Mouse (Mus musculus) right cerebral cortex, postnatal 14 days (tissue): ENCODE results near the gene Igsf11.

Experiments
- DNase-seq: peaks from one replicate; pipeline ENCODE4 v3.0.0; 2022

Igsf11 gene

GRCm38 (mm10) chr16:38986410-38986809 is 93.9 kb downstream of the Igsf11 start:
- DNase-seq = no peak

GRCm38 (mm10) chr16:38993711-38994110 is 101.2 kb downstream of the Igsf11 start:
- DNase-seq = no peak

DNA sequence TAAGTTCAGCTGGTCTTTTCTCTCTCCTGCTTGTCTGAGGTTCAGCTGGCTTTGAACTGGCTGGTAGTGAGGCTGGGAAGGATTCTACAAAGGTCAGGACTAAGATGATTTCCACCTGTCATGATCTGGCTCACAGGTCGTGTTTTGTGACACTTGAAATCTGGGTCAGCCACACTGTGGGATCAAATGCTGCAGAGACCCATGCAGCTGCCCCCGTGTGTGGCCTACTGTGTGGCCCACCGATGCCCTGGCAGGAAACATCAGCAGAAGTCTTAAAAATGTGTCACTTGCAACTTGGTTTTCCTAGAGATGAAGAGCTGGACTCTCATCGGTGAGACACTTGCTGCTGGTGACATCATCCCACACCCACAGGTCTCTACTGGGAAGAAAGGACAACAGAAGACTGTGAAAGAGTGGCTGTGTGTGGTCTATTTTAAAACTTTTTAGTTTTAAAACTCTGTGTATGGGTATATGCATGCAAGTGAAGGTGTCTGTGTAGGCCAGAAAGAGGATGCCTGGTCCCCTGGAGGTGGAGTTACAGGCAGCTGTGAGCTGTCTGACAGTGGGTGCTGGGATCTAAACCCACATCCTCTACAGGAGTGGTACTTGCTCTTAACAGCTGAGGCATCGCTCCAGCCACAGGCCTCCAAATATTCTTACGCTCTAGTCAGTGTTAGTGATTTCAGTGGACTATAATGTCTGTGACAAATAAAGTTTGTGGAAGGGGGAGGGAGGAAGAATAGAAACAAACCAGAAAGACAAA is 106.2 kb downstream of the Igsf11 start:
- DNase-seq = no peak

- no peak for DNase-seq
Observed at GRCm38 (mm10) chr16:38999298-38999697, 106.8 kb downstream of the Igsf11 start.

GRCm38 (mm10) chr16:39006978-39007377 is 114.5 kb downstream of the Igsf11 start:
- DNase-seq = no peak

DNA sequence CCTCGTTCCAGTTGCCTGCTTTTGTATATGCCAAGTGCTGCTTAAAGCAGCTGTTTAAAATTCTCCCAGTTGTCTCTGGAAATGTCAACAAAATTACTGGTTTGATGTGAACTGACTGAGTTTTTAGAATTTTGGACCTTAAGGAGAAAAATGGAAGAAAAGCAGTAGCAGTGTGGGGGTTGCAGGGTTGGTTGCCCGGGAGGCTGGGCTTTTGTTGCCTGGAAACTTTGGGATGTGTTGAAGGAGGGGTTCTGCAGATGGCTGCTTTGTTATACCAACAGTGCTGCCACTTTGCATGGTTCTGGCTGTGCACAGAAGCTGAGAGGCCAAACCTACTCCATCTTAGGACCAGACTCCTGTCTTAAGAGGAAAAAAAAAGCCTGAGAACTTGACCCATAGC is 127.0 kb downstream of the Igsf11 start:
- DNase-seq = no peak

- no peak for DNase-seq
Observed at GRCm38 (mm10) chr16:39025989-39026736, 133.7 kb downstream of the Igsf11 start.

DNA sequence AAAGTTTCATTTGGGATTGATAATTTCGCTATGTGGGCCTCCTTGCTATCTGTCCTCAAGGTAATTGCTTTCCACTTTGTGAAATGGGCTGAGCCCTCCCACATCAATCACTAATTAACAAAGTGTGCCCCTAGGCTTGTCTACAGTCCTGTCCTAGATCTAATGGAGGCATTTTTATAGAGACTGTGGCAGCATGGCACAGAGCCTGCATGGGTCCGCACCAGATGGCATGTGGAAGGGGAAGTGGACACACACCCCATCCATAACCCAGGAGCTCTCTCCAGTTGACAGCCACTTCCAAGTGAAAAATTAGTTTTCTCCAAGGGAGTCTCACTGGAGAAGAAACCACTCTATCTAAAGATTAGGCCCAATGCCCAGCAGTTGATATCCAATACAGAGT is 138.9 kb downstream of the Igsf11 start:
- DNase-seq = no peak

DNA sequence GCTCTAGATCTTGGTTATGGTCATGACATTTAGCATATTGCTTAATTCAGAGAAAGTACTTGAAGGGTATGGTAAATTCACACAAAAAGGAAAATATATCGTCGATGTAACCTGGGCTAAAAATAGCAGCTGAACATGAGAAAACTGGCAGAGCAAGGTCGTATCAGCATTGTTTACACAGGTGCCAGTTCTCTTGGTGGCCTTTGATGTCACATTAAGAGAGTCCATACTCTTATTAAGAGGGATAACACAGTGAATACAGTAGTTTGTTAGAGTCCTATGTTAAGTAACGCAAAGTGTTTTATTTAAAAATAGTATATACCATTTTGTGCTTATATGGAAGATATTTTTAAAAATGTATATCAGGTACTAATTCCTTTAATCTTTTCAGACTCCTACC is 144.8 kb downstream of the Igsf11 start:
- DNase-seq = no peak

GRCm38 (mm10) chr16:39044381-39044780 is 151.9 kb downstream of the Igsf11 start:
- DNase-seq = no peak

DNA sequence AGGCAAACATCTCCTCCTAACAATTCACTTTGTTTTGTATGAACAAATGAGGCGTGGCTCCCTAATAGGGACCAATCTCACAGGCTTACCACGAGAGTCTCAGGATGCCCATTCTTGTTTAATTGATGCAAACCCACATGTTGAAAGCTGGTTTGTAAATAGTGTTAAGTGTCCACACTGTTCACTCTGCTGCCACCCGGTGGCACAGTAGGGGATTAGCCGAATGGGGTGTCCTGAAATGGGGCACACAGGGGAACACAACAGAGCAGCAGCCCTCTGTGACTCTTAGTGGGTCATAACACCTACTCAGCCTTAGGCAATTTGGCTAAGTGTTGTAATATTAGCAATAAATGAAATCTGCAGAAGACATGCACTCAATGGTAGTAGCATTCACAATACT is 156.4 kb downstream of the Igsf11 start:
- DNase-seq = peak; percentile 59

DNA sequence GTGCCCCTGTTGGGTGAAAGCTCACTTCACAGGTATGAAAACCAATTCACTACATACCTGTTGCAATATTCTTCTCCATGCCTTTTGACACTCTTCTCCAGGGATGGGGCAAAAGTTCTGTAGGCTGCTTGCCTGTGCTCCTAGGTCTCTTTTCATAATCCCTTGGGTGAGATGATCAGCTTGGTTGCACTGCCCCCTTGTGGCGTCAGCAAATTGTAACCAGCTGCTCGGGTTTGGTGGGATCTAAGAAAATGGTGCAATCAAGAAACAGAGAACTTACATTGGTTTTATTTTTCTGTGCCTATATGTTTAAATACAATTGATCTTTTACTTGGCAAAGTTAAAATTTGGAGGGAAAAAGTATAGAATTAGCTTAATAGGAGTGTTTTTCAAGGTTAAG is 160.5 kb downstream of the Igsf11 start:
- DNase-seq = peak; percentile 88

DNA sequence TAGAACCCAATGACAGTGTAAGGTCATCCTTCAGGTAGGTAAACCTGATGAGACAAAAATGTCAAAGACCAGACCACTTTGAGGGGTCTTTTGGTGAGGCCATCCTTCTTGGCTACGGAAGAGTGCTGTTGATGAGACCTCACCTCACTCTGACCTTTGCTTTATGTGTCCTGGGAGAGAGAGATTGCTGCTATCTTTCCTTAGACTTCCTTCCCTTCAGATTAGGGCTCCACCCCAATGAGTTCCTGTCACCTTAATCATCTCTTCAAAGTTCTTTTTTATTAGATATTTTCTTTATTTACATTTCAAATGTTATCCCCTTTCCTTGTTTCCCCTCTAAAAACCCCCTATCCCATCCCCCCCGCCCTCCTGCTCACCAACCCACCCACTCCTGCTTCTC is 161.3 kb downstream of the Igsf11 start:
- no peak for DNase-seq

GRCm38 (mm10) chr16:39056061-39056460 is 163.6 kb downstream of the Igsf11 start:
- DNase-seq = peak; percentile 30

- DNase-seq = no peak
Observed at GRCm38 (mm10) chr16:39056961-39057360, 164.5 kb downstream of the Igsf11 start.

- no peak for DNase-seq
Observed at GRCm38 (mm10) chr16:39058869-39059268, 166.4 kb downstream of the Igsf11 start.

- no peak for DNase-seq
Observed at GRCm38 (mm10) chr16:39062596-39062995, 170.1 kb downstream of the Igsf11 start.

GRCm38 (mm10) chr16:39065576-39065975 is 173.1 kb downstream of the Igsf11 start:
- no peak for DNase-seq

DNA sequence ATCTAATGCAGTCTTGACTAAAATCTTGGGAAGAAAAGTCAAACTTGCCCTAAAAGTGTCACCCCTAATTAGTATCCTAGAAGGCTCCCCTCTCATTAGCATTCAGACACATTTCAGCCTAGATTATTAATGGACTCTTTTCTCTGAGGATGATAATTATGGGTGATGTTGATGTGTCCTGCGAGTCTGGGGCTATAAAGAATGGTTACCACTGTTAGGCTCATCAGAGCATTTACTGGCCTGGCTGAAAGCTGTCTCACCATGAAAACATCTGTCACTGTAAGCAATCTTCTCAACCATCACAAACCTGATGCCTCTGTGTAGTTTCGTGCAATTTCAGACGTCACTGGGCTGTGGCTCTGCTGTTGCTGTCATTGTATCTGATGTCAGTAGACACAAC is 179.0 kb downstream of the Igsf11 start:
- no peak for DNase-seq
